Mouse (Mus musculus) common myeloid progenitor, adult 5-6 weeks (primary cell): ENCODE data around the gene Ecsit. TPM values are rescaled to one million over a fixed set of nuclear protein-coding genes. Genes with fewer than 3 reads are reported as not detected.
A peak's percentile ranks its signal among the peaks of the same experiment; 100 is the strongest.

Source experiments
- ATAC-seq: replicated peaks from 2 replicates; pipeline ENCODE4 v1.8.0; 2016; ENCODE audit warnings: low read depth, mild to moderate bottlenecking, moderate TSS enrichment, inconsistent platforms; ENCODE audit not compliant: poor library complexity, severe bottlenecking
- total RNA-seq: library from RNA; stranded (forward); fragments of 200-1000, 187-1606 nt; gene quantifications from 2 replicates; pipeline ENCODE4 v1.2.3, GENCODE M21; 2017

The Ecsit gene
- total RNA-seq: 16.6 and 23.6 TPM in 2 replicates

- peak; percentile 100 for ATAC-seq
Observed at GRCm38 (mm10) chr9:22085022-22085834, at the start of gene Ecsit. Gene Ecsit (minus strand): TSS chr9:22085438.

DNA sequence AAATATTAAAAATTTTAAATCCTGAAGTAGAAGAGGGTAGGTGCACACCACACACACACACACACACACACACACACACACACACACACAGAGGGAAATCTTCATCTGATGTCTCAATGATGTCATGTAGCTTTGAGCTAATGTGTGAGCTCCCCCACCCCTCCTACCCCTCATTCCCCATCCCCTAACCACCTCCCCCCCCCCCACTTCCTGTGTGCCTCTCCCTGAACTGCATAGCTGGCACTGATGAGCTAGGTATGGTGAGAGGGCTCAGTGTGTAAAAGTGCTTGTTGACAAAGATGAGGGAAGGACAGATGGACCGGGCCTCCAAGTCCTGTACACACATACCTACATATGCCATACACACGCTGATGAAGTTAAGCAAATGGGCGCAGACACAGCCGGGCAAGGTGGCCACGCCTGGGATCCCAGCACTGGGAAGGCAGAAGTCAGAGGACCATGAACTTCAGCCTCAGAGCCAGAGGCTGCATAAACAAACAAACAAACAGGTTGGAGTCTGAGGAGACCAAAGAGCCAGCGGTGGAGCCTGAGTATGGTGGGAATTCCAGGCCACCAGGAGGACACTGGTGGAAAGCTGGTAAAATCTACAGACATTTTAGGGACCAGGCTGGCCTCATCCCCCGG is 49.1 kb upstream of the Ecsit start:
- no peak for ATAC-seq

GRCm38 (mm10) chr9:22132220-22132619 is 47.0 kb upstream of the Ecsit start:
- ATAC-seq: no peak

- ATAC-seq: peak; percentile 69
Observed at GRCm38 (mm10) chr9:22131226-22131981, 46.2 kb upstream of the Ecsit start.

DNA sequence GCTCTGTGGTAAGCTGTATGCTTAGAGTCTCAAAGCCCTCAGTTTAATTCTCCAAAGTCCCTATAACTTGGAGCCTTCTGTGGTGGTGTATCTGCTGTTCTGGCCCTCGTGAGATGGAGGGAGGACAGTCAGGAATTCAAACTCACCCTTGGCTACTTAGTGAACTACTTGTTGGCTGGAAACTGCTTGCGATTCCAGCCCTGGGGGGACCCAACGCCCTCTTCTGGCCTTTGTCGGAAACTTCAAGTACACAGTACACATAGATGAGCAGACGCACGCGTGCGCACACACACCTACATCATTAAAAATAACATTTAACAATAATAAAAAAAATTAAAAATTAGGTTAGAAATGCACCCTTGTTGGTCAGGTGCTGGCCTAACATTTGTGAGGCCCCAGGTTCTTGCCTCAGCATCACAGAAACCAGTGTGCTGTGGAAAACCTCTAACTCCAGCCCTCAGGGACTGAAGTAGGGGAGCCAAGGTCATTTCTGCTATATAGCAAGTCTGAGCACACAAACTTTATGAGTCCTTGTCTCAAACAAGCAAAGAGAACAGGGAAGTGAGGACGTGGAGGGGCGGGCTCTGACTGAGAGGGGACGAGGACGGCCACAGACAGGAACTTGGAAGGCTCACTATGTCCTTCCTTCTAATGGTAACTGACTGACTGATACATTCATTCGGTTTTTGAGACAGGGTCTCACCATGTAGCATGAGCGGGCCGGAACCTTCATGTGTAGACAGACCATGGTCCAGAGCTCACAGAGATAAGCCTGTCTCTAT is 40.2 kb upstream of the Ecsit start:
- ATAC-seq: peak; percentile 58

DNA sequence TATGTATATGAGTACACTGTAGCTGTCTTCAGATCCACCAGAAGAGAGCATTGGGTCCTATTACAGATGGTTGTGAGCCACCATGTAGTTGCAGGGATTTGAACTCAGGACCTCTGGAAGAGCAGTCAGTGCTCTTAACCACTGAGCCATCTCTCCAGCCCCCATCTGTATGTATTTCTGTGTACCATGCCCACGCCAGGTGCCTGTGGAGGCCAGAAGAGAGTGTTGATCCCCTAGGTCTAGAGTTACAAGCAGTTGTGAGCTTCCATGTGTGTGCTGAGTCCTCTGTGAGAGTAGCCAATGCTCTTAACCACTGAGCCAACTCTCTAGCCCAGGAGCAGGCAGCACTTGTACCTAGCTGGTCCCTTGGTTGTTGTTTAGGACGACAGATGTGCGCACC is 38.9 kb upstream of the Ecsit start:
- ATAC-seq: no peak

DNA sequence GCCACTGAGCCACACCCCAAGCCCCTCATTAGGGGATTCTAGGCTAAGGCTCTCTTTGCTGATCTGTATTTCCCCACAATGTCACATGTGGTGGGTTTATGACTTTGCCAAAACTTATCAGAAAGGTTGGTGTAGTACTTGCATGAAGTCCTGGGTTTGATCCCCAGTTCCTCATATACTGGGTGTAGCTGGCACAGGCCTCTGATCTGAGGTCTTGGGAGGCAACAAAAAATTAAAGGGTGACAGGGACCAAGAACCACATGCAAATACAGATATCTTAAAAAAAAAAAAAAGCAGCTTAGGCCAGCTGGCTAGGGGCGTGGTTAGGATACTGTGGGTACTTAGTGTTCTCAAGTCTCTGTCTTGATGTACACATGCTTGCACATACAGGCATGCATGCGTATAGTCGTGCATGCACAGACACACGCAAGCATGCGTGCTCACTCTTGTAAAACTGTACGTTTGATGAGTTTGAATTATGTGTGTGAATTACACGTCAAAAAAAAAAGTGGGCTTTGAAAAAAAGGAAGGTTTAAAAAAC is 37.9 kb upstream of the Ecsit start:
- ATAC-seq: no peak

DNA sequence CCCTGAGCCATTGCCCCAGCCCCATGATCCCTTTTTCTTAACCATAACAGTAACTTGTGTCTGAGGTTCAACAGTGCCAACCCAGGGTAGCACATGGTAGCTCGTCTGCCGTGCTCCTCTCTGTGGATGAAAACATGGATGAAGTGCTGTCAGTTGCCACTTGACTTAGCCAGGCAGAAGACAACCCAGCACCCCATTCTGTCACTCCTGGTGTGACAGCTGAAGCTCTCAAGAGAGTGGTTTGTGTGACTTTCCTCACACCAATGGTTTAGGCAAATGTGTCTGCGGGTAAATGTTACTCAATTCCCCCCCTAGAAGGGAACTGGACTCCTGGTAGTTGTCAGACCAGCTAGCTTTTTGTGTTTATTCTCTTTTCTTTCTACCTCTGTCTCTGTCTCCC is 36.8 kb upstream of the Ecsit start:
- ATAC-seq: no peak

GRCm38 (mm10) chr9:22121545-22121944 is 36.3 kb upstream of the Ecsit start:
- ATAC-seq: no peak

DNA sequence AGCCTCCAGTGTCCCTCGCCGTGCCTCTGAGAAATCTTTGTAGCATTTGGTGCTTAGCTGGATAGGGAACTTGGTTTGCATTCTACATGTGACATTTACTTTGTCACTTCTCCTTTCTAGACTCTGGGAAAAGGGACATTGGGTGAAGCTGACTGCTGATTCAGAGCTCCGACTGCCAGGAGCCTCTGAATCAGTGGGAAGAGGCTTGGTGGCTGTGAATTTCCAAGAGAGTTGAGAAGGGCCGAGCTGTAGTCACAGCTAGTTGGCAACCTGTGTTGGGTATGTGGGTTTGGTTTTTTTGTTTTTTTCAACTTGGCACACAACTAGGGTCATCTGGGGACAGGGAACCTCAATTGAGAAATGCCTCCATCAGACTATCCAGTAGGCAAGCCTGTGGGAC is 34.3 kb upstream of the Ecsit start:
- no peak for ATAC-seq

DNA sequence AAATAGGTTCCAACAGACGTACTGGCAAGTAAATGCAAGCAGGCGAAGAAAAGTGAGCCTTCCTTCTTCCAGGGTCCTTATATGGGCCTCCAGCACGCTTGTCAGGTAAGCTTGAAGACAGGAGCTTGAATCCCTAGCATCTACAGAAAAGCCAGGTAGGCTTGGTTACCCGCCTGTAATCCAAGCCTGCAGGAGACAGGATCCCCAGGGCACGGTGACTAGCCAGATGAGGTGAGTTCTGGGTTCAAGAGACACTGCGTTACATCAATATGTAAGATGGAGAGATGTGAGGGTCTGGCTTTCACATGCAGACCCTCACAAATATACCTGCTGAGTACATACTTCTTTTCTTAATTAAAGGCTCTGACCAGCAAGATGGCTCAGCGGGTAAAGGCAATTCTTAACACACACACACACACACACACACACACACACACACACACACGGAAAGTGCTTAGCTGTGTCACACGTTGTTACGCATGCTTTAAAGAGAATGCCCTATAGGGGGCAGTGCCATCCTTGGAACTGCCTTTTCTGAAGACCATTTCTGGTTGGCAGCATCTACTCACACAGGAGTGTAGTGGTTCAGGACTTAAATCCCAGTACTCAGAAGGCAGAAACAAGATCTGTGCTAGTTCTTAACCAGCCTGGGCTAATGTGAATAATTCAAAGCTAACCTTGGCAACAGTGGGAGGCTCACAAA is 32.7 kb upstream of the Ecsit start:
- ATAC-seq: peak; percentile 40

GRCm38 (mm10) chr9:22116740-22117426 is 31.6 kb upstream of the Ecsit start, which contains the start of gene Elof1:
Gene Elof1 (minus strand): TSS chr9:22117172.
- ATAC-seq: peak; percentile 97

- ATAC-seq: no peak
Observed at GRCm38 (mm10) chr9:22116086-22116485, 30.8 kb upstream of the Ecsit start.

GRCm38 (mm10) chr9:22115635-22116034 is 30.4 kb upstream of the Ecsit start:
- no peak for ATAC-seq

DNA sequence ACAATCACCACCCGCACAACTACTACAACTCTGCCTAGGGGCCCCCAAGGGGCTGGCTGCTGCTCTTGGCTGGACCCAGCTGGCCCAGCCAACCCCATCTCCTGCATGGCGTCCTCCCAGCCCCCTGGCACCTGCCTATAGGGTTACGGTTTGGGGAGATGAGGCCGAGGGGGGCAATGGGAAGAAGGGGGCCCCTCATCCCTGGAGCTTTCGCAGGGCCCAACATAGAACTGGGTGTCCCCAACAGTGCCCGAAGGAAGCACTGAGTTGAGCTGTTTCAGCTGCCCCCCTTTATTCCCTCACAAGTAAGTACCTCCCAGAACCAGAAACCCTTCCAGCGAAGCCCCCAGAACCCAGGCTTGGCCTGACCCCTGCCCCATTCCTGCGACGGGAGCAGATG is 23.0 kb upstream of the Ecsit start:
- no peak for ATAC-seq

- ATAC-seq: no peak
Observed at GRCm38 (mm10) chr9:22099922-22100321, 14.7 kb upstream of the Ecsit start.

DNA sequence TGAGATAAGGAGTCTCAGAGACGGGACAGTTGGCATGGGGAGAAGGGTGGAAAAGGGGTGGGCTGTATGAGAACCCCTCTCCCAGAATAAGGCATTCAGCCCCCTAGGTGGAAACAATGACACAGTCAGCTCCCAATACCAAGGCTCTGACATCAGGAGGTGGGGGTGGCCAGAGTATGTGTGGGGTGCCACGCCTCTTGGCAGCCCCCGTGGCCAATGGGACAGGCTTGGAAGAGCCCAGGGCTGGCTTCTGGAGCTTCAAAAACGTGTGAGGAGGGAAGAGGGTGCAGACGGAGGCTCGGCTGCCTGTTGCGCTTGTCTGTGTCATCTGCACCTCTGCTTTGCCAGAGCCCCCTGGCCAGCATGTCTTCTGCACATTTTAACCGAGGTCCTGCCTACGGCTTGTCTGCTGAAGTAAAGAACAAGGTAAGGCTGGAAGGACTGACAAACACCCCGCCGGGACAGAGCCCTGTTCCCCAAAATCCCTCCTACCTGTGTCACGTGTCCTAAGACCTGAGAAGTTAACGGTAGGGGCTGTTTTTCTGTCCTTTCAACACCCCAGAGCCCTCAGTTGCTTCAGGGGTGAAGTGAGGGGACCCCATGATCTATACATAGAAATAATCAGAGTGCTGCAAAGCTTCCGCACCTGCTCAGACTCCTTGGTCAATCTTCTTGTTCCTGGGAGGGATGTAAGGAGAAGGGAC is 13.9 kb upstream of the Ecsit start, which contains the start of gene Cnn1:
Gene Cnn1 (plus strand): TSS at position 224 of the 704 bp plus-strand sequence.
- ATAC-seq: no peak

- ATAC-seq: peak; percentile 99
Observed at GRCm38 (mm10) chr9:22095854-22096307, 10.6 kb upstream of the Ecsit start.
